Mouse (Mus musculus): ENCODE data around the gene Gcnt1. TPM values are rescaled to one million over a fixed set of nuclear protein-coding genes. Genes with fewer than 3 reads are reported as not detected.

Gene Gcnt1
- total RNA-seq, 2 experiments from 2014 or later = 0.51 to 0.99 TPM

- no peak for DNase-seq
These were observed 6.1 kb downstream of the Gcnt1 start for GRCm38 (mm10) chr19:17366364-17367090.

DNA sequence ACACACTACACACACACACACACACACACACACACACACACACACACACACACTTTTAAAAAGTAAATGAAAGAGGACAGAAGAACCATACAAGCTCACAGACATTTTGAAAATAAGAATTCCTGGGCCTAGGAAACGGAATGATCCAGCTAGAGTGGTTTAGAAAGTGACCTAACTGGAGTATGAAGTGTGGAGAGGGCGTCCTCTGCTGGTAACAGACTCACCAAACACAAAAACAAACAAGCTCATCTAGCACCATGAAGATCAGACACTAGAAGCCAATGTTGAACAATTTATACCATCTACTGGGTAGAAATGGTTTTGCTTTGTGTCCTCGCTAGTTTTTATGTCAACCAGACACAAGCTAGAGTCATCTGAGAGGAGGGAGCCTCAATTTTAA is 7.9 kb downstream of the Gcnt1 start:
- no peak for DNase-seq

DNA sequence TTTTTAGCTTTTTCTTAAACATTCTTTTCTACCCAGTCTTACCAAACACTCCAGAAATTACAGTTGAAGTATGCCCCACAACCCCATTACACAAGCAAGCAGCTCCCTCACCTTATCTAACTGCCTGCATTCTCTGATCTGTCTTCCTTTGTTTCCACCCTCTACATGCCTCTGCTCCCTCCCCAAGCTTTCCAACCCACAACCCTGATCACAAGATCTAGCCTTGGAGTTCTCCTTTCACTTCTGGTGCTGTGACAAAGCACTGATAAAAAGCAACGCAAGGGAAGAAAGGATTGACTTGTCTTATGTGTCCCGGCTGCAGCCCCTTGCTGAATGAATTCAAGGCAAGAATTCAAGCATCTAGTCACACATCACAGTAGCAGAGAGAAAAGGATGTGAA is 11.5 kb downstream of the Gcnt1 start:
- DNase-seq = no peak

- DNase-seq = no peak
These were observed 13.2 kb downstream of the Gcnt1 start for GRCm38 (mm10) chr19:17359315-17359890.

- DNase-seq = no peak
These were observed 15.3 kb downstream of the Gcnt1 start for GRCm38 (mm10) chr19:17357391-17357790.

DNA sequence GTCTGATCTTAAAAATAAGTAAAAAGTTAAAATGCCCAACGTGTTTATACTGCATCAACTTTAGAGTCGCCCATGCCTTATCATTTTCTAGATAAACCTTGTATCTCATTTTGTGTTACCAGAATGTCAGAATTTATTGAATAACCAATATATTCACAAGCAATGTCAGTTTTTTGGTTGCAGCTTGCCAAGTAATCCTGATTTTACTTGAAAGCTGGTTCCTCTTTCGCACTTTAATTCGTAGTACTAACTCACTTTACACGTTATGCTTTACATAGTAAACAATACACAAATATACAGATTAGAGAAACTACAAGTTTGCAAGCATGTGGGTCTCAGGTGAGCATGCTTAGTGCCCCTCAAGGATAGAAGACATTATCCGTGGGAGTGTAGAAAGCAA is 15.7 kb downstream of the Gcnt1 start:
- no peak for DNase-seq

GRCm38 (mm10) chr19:17355950-17356867 is 16.4 kb downstream of the Gcnt1 start:
- peak; percentile 16 for DNase-seq

DNA sequence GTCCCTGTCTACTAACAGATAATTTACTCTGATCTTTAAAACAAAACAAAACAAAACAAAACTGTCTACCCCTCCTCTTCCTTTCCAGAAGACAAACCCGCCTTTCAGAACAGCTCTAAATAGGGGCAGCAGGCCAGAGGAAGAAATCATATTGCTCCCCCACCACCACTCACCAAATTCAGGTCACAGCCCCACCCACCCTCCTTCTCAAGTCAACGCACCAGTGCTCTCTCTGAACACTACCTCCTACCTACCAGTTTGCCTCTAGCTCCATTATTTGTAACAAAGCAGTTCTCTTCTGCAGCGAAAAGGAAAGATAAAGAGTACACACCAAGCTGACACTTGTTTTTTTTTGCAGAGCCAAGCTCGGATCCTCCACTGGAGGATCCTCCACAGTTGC is 17.3 kb downstream of the Gcnt1 start:
- no peak for DNase-seq

DNA sequence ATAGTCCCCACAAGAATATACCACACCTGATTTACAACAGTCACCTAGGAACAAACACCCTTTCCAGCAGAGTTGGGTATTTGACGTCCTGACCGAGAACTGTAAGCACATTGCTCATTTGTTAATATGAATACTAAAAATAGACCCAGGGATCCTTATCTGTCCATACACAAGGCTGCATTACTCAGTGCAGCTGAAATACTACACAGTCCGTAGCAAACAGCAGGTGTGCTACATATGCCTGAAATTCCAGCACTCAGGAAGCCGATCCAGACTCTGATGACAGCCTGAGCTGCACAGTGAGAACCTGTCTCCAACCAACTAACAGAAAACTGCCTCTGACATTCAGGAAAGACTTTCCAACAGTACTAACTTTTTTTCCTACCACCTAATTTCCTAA is 17.8 kb downstream of the Gcnt1 start:
- DNase-seq = no peak

- no peak for DNase-seq
These were observed 18.3 kb downstream of the Gcnt1 start for GRCm38 (mm10) chr19:17354362-17354761.

GRCm38 (mm10) chr19:17353727-17354126 is 18.9 kb downstream of the Gcnt1 start:
- no peak for DNase-seq

DNA sequence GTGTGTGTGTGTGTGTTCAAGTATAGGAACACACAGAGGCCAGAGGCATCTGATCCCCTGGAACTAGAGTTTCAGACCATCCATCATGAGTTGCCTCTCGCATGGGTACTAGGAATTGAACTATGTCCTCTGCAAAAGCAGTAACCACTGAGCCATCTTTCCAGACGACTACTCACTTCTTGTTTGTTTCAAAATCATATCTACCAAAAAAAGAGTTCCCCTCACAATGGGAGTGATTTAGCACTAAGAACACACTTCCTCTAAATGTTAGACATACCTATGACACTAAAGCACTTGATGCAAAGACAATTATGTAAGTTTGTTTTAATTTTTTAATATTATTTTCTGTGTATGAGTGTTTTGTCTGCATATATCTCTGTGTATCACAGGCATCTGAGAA is 24.8 kb downstream of the Gcnt1 start:
- DNase-seq = no peak

GRCm38 (mm10) chr19:17346716-17347474 is 25.7 kb downstream of the Gcnt1 start:
- no peak for DNase-seq

DNA sequence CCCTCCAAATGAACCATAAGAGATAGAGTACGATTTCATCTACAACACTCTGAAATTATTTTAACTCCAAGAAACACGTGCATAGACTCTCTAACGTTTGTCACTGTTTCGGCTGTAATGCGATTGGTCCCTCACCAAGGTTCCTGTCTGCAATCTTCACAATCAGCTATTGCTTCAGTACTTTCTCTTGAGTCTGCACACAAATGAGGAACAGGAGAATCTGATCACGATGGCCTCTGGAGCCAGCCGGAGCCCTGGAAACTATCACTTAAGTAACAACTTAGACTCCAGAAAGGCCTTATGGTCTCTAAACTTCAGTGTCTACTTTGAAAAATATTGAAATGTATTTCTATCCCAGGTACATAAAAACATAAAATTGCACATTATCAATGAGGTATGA is 27.8 kb downstream of the Gcnt1 start:
- no peak for DNase-seq

- DNase-seq = no peak
These were observed 33.1 kb downstream of the Gcnt1 start for GRCm38 (mm10) chr19:17339563-17339962.

DNA sequence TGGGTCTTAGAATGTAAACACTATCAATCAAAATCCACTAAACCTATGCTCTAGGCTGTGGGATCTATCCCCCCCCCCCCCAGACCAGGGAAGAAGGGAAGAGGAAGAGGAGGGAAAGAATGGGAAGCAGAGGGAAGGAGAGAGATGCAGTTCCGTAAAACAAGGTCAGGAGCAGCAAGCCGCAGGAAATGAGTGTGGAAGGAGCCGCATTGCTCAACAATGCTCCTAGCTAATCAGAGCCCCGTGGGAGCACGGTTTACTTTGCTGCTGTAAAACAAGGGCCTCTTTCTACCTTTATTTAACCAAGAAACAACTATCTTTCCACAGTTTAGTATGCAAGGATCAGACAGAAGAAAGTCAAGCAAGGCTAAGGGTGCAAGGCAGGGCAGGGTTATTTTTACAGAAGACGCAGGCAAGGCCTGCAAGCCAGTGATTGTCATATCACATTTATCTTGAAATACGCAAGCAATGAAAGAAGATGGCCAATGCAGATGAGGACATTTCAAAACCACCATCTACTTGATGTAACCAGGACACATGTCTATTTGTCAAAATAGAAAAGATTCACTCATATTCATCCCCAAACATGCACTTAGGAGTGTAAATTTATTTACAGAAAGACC is 35.5 kb downstream of the Gcnt1 start:
- no peak for DNase-seq

DNA sequence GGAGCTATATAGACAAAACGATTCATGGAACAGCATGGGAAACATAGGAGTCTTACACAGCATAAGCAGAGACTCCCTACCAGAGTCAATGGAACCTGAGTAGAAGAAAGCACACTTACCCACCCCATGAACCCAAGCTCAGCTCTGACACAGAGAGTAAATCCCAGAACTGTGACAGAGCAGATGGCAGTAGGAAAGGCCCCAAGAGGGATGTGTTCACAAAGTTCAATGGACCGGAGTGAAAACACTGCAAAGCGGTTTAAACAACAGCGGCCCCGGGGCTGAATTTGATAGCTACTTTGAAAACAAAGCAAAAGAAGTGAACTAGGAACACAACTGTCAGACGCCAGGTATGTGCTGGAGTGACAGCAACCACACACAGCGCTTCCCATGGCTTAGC is 36.0 kb downstream of the Gcnt1 start:
- DNase-seq = no peak

DNA sequence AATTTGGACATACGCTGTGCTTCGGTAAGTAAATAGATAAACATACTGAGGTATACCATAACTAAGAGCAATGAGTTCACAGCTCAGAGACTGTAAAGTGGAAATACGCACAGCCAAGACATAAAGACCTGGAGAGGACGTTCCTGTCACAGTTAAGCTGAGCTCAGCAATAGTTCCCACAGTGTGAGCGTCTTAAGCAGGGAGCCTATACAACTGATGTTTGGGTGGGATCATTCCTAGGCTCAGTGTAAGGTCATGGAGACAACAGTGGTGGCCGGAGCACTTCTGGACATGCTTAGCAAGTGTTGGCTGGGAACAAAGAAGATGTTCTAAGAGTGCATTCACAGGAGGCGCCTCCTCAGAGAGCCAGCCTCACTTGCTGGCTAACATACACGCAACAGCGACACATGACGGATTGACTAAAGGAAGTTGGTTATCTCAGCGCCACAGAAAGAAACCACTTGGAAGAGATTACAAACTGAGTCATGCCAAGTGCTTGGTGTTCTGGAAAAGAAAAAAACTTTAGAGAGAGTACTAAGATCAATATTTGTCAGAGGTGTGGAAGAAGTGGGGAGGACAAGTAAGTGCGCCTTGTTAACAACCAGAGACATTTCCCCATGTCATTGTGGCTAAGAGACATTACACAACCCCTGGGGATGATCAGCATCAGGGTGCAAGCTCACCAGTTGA is 37.9 kb downstream of the Gcnt1 start:
- no peak for DNase-seq

GRCm38 (mm10) chr19:17333043-17333442 is 39.6 kb downstream of the Gcnt1 start:
- DNase-seq = no peak

DNA sequence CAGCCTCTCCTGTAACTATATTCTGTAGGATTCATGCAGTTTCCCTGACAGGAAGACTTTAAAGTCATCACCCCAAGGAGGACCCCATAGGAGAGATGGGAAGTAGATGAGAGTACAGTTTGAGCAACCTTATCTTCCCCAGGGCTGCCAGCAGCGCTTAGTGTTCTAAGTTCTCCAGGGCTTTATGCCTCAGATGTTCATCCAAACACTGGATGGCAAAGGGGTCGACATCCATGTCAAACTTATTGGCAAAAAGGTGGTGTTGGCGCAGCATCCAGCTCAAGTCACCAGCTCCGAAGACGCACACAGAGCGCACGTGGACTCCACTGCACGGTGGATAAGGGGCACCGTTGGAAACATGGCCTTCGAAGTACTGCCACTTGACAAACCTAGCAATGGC is 43.7 kb downstream of the Gcnt1 start:
- no peak for DNase-seq

DNA sequence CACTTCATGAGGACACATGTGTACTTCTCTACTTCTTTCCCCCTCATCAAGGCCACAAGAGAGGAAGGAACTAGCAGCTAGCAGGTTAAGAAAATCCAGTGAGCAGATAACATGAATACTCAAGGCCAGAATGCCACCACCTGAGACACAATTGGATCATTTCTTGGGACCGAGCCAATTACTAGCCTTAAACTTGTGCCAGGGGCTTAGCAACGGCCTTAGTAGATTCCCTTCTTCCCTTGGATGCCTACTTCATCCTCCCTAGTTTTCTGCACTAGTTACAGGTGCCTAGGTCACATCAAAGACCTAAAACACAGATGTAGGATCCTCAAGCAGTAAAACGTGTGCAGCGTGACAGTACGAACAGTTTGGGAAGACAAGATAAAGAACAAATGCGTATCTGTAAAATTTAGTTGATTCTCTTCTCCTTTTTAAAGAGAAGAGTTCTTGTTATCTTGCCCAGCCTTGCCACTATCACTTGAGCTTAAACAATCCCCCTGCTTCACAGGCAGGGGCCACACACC is 44.7 kb downstream of the Gcnt1 start:
- DNase-seq = no peak
